Mouse (Mus musculus): ENCODE data around the gene Cope.

Gene Cope

GRCm38 (mm10) chr8:70309311-70309710 is 7.0 kb downstream of the Cope start:
- no peak for DNase-seq (ENCODE audit: low spot score)

- DNase-seq (ENCODE audit: low spot score): no peak
Observed at GRCm38 (mm10) chr8:70313399-70313798, 11.1 kb downstream of the Cope start.

GRCm38 (mm10) chr8:70315624-70316510 is 13.5 kb downstream of the Cope start, which contains the start of gene Cers1:
Gene Cers1, plus strand, starts transcription at chr8:70315775.
- peak; percentile 50 for DNase-seq (ENCODE audit: low spot score)

GRCm38 (mm10) chr8:70316511-70317504 is 14.5 kb downstream of the Cope start:
- DNase-seq (ENCODE audit: low spot score): peak; percentile 83

GRCm38 (mm10) chr8:70317872-70318271 is 15.6 kb downstream of the Cope start:
- no peak for DNase-seq (ENCODE audit: low spot score)

- DNase-seq (ENCODE audit: low spot score): no peak
Observed at GRCm38 (mm10) chr8:70323716-70324115, 21.4 kb downstream of the Cope start.

GRCm38 (mm10) chr8:70327512-70327911 is 25.2 kb downstream of the Cope start:
- DNase-seq (ENCODE audit: low spot score): no peak

- no peak for DNase-seq (ENCODE audit: low spot score)
Observed at GRCm38 (mm10) chr8:70329124-70329834, 27.0 kb downstream of the Cope start, which contains the start of gene Gdf1. Gene Gdf1, plus strand, starts transcription at chr8:70329817.

GRCm38 (mm10) chr8:70329835-70330740 is 27.8 kb downstream of the Cope start:
- DNase-seq (ENCODE audit: low spot score): no peak

- no peak for DNase-seq (ENCODE audit: low spot score)
Observed at GRCm38 (mm10) chr8:70330741-70331364, 28.5 kb downstream of the Cope start.

GRCm38 (mm10) chr8:70331526-70331925 is 29.2 kb downstream of the Cope start:
- DNase-seq (ENCODE audit: low spot score): no peak

- DNase-seq (ENCODE audit: low spot score): no peak
Observed at GRCm38 (mm10) chr8:70332070-70332877, 30.0 kb downstream of the Cope start.

GRCm38 (mm10) chr8:70332878-70333202 is 30.5 kb downstream of the Cope start:
- DNase-seq (ENCODE audit: low spot score): no peak

- DNase-seq (ENCODE audit: low spot score): no peak
Observed at GRCm38 (mm10) chr8:70338931-70339330, 36.6 kb downstream of the Cope start.

- no peak for DNase-seq (ENCODE audit: low spot score)
Observed at GRCm38 (mm10) chr8:70340659-70341058, 38.3 kb downstream of the Cope start.

GRCm38 (mm10) chr8:70342007-70342406 is 39.7 kb downstream of the Cope start:
- no peak for DNase-seq (ENCODE audit: low spot score)

GRCm38 (mm10) chr8:70343076-70343475 is 40.8 kb downstream of the Cope start:
- no peak for DNase-seq (ENCODE audit: low spot score)

- no peak for DNase-seq (ENCODE audit: low spot score)
Observed at GRCm38 (mm10) chr8:70343696-70344095, 41.4 kb downstream of the Cope start.

GRCm38 (mm10) chr8:70344279-70344678 is 42.0 kb downstream of the Cope start:
- DNase-seq (ENCODE audit: low spot score): no peak

- no peak for DNase-seq (ENCODE audit: low spot score)
Observed at GRCm38 (mm10) chr8:70347443-70347842, 45.1 kb downstream of the Cope start.

Data from ovary, adult 18-20 months (tissue).